Mouse (Mus musculus) neutrophil, adult 5-6 weeks (primary cell): ENCODE measurements at regions not wholly inside any gene's neighbourhood (a gene's known extent, or its start where the extent isn't known, plus 50 kb on each side); places are given as distances from the start of the nearest gene placed in this dataset.

ENCODE experiments used
- ATAC-seq: fragments of 151-379, 151-347 bp; 2 replicates; pipeline ENCODE4 v1.8.0; 2017; ENCODE audit warnings: mild to moderate bottlenecking, moderate TSS enrichment; ENCODE audit not compliant: insufficient number of reproducible peaks, poor library complexity, low FRiP score, severe bottlenecking; ENCODE audit errors: extremely low read depth

GRCm38 (mm10) chr15:96521125-96521455 is 60.4 kb upstream of the Scaf11 start:
- ATAC-seq: no peak

GRCm38 (mm10) chr15:96520412-96521124 is 59.9 kb upstream of the Scaf11 start:
- ATAC-seq: peak; percentile 41; the same call in 1 of the 2 replicates

DNA sequence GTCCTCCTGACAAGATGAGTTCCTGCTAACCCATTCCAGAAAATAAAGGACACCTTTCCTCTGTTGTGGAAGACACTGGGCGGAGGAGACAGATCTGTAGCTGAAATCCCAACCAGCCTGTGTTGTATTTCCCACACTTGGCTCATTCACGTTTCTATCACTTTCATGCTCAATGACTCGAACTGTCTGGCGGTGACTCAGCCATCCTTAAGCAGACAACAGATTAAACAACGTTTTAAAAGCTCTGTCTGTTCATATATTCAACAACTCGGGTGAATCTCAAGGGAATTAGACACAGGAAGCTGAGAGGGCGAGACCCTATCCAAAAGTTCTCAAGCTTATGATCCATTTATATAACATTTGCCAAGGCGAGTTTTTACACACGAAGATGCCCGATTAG is 57.5 kb upstream of the Scaf11 start:
- ATAC-seq: no peak

- no peak for ATAC-seq
Observed at GRCm38 (mm10) chr15:96515620-96516019, 55.0 kb upstream of the Scaf11 start.

- no peak for ATAC-seq
Observed at GRCm38 (mm10) chr15:96512636-96513035, 52.0 kb upstream of the Scaf11 start.
